ENCODE assay signal across 26 mouse cellular contexts in the genomic region with DNA sequence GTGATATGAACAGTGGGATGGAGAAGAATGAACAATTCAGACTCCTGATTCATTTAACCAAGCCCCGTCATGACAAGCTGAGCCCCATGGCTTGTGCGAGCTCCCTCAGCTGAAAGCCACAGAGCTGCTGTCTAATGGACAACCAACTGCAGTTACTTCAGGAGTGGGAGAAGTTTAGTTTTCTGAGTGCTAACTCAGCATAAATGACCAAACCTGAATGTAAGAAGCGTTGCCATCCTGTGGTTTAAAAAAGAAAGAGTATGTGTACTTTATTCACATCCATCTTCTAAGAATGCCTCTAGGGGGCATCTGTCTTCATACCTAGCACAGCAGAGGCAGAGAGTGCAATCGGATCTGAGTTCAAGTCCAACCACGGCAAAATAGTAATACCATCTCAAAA. TPM values are rescaled to one million over a fixed set of nuclear protein-coding genes. Genes with fewer than 3 reads are reported as not detected.
"Had no signal": no experiment of that assay in that cellular context is flagged by ENCODE, and none has a peak within 500 bp of the region (broad histone marks: within the 10 kb centered on the region; RNA-seq: fewer than 3 reads in every experiment).

No protein-coding gene starts in this region.

- H3K9me3 ChIP-seq: heart, embryonic 13.5 days; heart, embryonic 15.5 days; hindbrain, embryonic 10.5 days; hindbrain, embryonic 12.5 days; limb, embryonic 10.5 days; limb, embryonic 12.5 days; liver, embryonic 13.5 days had no signal

- H3K9ac ChIP-seq: heart, embryonic 13.5 days; heart, embryonic 15.5 days; hindbrain, embryonic 12.5 days; hindbrain, embryonic 14.5 days; limb, embryonic 12.5 days; liver, embryonic 13.5 days had no signal

- H3K27ac ChIP-seq: heart, embryonic 13.5 days; heart, embryonic 15.5 days; hindbrain, embryonic 10.5 days; hindbrain, embryonic 12.5 days; hindbrain, embryonic 14.5 days; limb, embryonic 10.5 days; limb, embryonic 12.5 days; liver, embryonic 13.5 days had no signal

- ATAC-seq: hindbrain, embryonic 16.5 days; inflammation-experienced regulatory T-cells, adult 6 months; intestine, embryonic 16.5 days had no signal

- H3K4me3 ChIP-seq: gastrocnemius, adult 2 months; heart, embryonic 13.5 days; heart, embryonic 15.5 days; hindbrain, embryonic 10.5 days; hindbrain, embryonic 12.5 days; left cerebral cortex, adult 2 months; limb, embryonic 10.5 days; limb, embryonic 12.5 days; liver, embryonic 13.5 days had no signal

- DNase-seq: gastrocnemius, adult 2 months; gastrocnemius, postnatal 10 days; gastrocnemius, postnatal 25 days; heart, adult 18-20 months; heart, postnatal 14 days; heart, postnatal 4 days; kidney, adult 18-20 months; kidney, adult 8-10 months; kidney, postnatal 14 days; kidney, postnatal 36 days; layer of hippocampus, adult 9-11 months; liver; liver, embryonic 13.5 days had no signal

- H3K27me3 ChIP-seq: heart, embryonic 13.5 days; heart, embryonic 15.5 days; hindbrain, embryonic 12.5 days; limb, embryonic 12.5 days; liver, embryonic 13.5 days had no signal

- H3K4me2 ChIP-seq: heart, embryonic 11.5 days; heart, embryonic 13.5 days; heart, embryonic 15.5 days; hindbrain, embryonic 12.5 days; hindbrain, embryonic 14.5 days; limb, embryonic 12.5 days; liver, embryonic 11.5 days; liver, embryonic 13.5 days had no signal

- H3K36me3 ChIP-seq: heart, embryonic 13.5 days; heart, embryonic 15.5 days; hindbrain, embryonic 10.5 days; hindbrain, embryonic 12.5 days; limb, embryonic 12.5 days; liver, embryonic 13.5 days had no signal

RNA-seq across cellular contexts. Expression of a gene that starts 35.5 kb away (rescaled TPM):
- polyA plus RNA-seq: inflammation-experienced regulatory T-cells, adult 6 months had no signal
